Mouse (Mus musculus) midbrain, embryonic 15.5 days (tissue): ENCODE data around the gene Poc1b. TPM values are rescaled to one million over a fixed set of nuclear protein-coding genes. Genes with fewer than 3 reads are reported as not detected.

Source experiments
- ATAC-seq: fragments of 200-750 bp; cut with Nextera tagmentation; replicated peaks from 2 replicates; pipeline ENCODE4 v1.8.0; 2017; ENCODE audit warnings: moderate TSS enrichment
- H3K27ac ChIP-seq: fragments of 300-500 bp; sonication (generic); 2 replicates; pipeline ENCODE4 v1.5.1; 2015; ENCODE audit warnings: mild to moderate bottlenecking, inconsistent platforms
- H3K27me3 ChIP-seq: fragments of 300-500 bp; sonication (generic); replicated peaks from 2 replicates; pipeline ENCODE4 v1.6.1; 2015; ENCODE audit warnings: inconsistent platforms
- H3K36me3 ChIP-seq: fragments of 300-500 bp; sonication (generic); replicated peaks from 2 replicates; pipeline ENCODE4 v1.6.1; 2015; ENCODE audit warnings: inconsistent platforms
- H3K4me1 ChIP-seq: fragments of 300-500 bp; sonication (generic); 2 replicates; pipeline ENCODE4 v1.6.1; 2015; ENCODE audit warnings: inconsistent platforms
- H3K4me2 ChIP-seq: fragments of 300-500 bp; sonication (generic); 2 replicates; pipeline ENCODE4 v1.6.1; 2015; ENCODE audit warnings: inconsistent platforms, mild to moderate bottlenecking, moderate library complexity
- H3K4me3 ChIP-seq: fragments of 300-500 bp; sonication (generic); 2 replicates; pipeline ENCODE4 v1.5.1; 2015; ENCODE audit warnings: mild to moderate bottlenecking, inconsistent platforms
- H3K9ac ChIP-seq: fragments of 300-500 bp; sonication (generic); 2 replicates; pipeline ENCODE4 v1.6.1; 2015; ENCODE audit warnings: mild to moderate bottlenecking, inconsistent platforms
- H3K9me3 ChIP-seq: fragments of 300-500 bp; sonication (generic); 2 replicates; pipeline ENCODE4 v1.6.1; 2016; ENCODE audit warnings: inconsistent platforms
- WGBS: fragments of 180-500 bp; shearing (Covaris S2); methylation state at CpG from one replicate; pipeline ENCODE4 v1.1.7; 2015; ENCODE audit warnings: mixed read lengths; 5-methylcytosine and 5-hydroxymethylcytosine counted together
- polyA plus RNA-seq: library from polyadenylated mRNA; unstranded; fragments of >200 nt; fragmentation: Nextera tagmentation; extraction: Ambion mirVana; gene quantifications from 2 replicates; pipeline ENCODE4 v1.2.1, GENCODE M21; 2015

Gene Poc1b
- polyA plus RNA-seq, 1 experiment from 2014 or later, result 10.9 TPM

- Histone ChIP-seq H3K4me2 (no peak overlapping the region), H3K36me3 (no peaks in the 10 kb centered on the region), H3K9me3 (no peaks in the 10 kb centered on the region), H3K27ac (no peak overlapping the region), H3K27me3 (no peaks in the 10 kb centered on the region; the same call in 1 of the 2 replicates), H3K4me3 (no peak overlapping the region), H3K4me1 (no peaks in the 10 kb centered on the region), H3K9ac (no peak overlapping the region)
- WGBS, result 82% methylated on average over 6 of the region's 6 CpGs
- no peak for ATAC-seq
These were observed 16.9 kb upstream of the Poc1b start for GRCm38 (mm10) chr10:99089906-99090305.

DNA sequence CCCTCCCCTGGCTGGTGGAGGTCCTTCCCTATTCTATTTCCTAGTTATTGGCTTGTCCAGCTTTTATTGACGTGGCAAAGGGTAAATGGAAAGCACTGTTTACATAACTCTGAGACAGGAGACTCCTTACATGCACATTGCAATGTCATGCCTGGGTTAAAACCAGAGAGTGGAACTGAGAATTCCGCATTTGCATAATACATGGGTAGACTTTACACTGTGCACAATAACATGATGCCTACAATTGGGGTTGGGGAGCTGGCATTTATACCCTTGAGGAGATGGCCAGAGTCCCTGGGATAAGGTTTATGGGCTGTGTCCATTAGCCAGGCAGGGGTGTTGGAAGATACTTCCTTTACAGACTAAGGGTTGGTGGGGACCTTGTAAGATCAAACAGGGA, 13.5 kb upstream of the Poc1b start:
- Histone ChIP-seq H3K4me2 (no peak overlapping the region), H3K4me1 (no peaks in the 10 kb centered on the region), H3K27ac (no peak overlapping the region), H3K4me3 (no peak overlapping the region), H3K27me3 (no peaks in the 10 kb centered on the region), H3K36me3 (no peaks in the 10 kb centered on the region), H3K9me3 (no peaks in the 10 kb centered on the region), H3K9ac (no peak overlapping the region)
- ATAC-seq, result no peak
- 86% methylated on average over 2 of the region's 2 CpGs for WGBS

GRCm38 (mm10) chr10:99095114-99095513, 11.7 kb upstream of the Poc1b start:
- H3K9me3 ChIP-seq, result no peaks in the 10 kb centered on the region
- H3K27ac ChIP-seq, result no peak overlapping the region
- WGBS, result 81% methylated on average over 2 of the region's 2 CpGs
- H3K4me1 ChIP-seq, result no peaks in the 10 kb centered on the region
- no peak overlapping the region for H3K9ac ChIP-seq
- no peaks in the 10 kb centered on the region for H3K27me3 ChIP-seq
- no peak overlapping the region for H3K4me3 ChIP-seq
- no peak overlapping the region for H3K4me2 ChIP-seq
- H3K36me3 ChIP-seq, result no peaks in the 10 kb centered on the region
- no peak for ATAC-seq

GRCm38 (mm10) chr10:99097374-99097773, 9.5 kb upstream of the Poc1b start:
- no peaks in the 10 kb centered on the region for H3K4me1 ChIP-seq
- H3K9me3 ChIP-seq, result no peaks in the 10 kb centered on the region
- H3K9ac ChIP-seq, result no peak overlapping the region
- H3K4me2 ChIP-seq, result no peak overlapping the region
- no peak overlapping the region for H3K4me3 ChIP-seq
- no peaks in the 10 kb centered on the region for H3K27me3 ChIP-seq
- H3K27ac ChIP-seq, result no peak overlapping the region
- no peak for ATAC-seq
- 74% methylated on average over 10 of the region's 10 CpGs for WGBS
- H3K36me3 ChIP-seq, result no peaks in the 10 kb centered on the region

GRCm38 (mm10) chr10:99105522-99105921, 1.3 kb upstream of the Poc1b start:
- ATAC-seq, result no peak
- no peaks in the 10 kb centered on the region for H3K27me3 ChIP-seq
- H3K9ac ChIP-seq, result no peak overlapping the region
- no peak overlapping the region for H3K27ac ChIP-seq
- WGBS, result 87% methylated on average over 3 of the region's 3 CpGs
- no peaks in the 10 kb centered on the region for H3K9me3 ChIP-seq
- no peak overlapping the region for H3K4me3 ChIP-seq
- no peak overlapping the region for H3K4me2 ChIP-seq
- peaks cover 2% of the 10 kb centered on the region; the same call in 1 of the 2 replicates for H3K36me3 ChIP-seq
- peaks cover 20% of the 10 kb centered on the region for H3K4me1 ChIP-seq

GRCm38 (mm10) chr10:99106311-99106702, 529 bp upstream of the Poc1b start:
- peak; percentile 3 for ATAC-seq
- H3K27me3 ChIP-seq, result no peaks in the 10 kb centered on the region
- H3K4me1 ChIP-seq, result peaks cover 26% of the 10 kb centered on the region
- H3K4me2 ChIP-seq, result peak overlapping the region; percentile 89
- peaks cover 2% of the 10 kb centered on the region; the same call in 1 of the 2 replicates for H3K36me3 ChIP-seq
- H3K4me3 ChIP-seq, result peak overlapping the region; percentile 96
- no peaks in the 10 kb centered on the region for H3K9me3 ChIP-seq
- peak overlapping the region; percentile 94 for H3K27ac ChIP-seq
- WGBS, result 30% methylated on average over 8 of the region's 8 CpGs
- peak overlapping the region; percentile 91 for H3K9ac ChIP-seq

GRCm38 (mm10) chr10:99107964-99108363, 1.1 kb downstream of the Poc1b start, which contains the start of gene Galnt4:
TSS of gene Galnt4 (plus strand) at chr10:99108159.
- Histone ChIP-seq H3K9me3 (no peaks in the 10 kb centered on the region), H3K9ac (peak within 1 kb of the TSS; percentile 91), H3K27me3 (no peaks in the 10 kb centered on the region), H3K4me3 (peak within 1 kb of the TSS; percentile 96), H3K4me1 (peaks cover 35% of the 10 kb centered on the region), H3K36me3 (peaks cover 2% of the 10 kb centered on the region; the same call in 1 of the 2 replicates), H3K4me2 (peak within 1 kb of the TSS; percentile 89), H3K27ac (peak within 1 kb of the TSS; percentile 94)
- 0% methylated on average over 22 of the region's 22 CpGs for WGBS
- peak; percentile 70 for ATAC-seq

DNA sequence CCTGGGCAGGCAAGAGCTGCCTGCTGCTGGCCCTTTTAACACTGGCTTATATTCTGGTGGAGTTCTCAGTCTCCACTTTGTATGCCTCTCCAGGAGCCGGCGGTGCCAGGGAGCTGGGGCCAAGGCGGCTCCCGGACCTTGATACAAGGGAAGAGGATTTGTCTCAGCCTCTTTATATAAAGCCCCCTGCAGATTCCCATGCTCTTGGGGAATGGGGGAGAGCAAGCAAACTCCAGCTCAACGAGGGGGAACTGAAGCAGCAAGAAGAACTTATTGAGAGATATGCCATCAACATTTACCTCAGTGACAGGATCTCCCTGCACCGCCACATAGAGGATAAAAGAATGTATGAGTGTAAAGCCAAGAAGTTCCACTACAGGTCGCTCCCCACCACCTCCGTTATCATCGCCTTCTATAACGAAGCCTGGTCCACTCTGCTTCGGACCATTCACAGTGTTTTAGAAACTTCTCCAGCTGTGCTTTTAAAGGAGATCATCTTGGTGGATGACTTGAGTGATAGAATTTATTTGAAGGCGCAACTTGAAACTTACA, 1.7 kb downstream of the Poc1b start:
- Histone ChIP-seq H3K27me3 (no peaks in the 10 kb centered on the region), H3K4me3 (peak overlapping the region; percentile 96), H3K36me3 (peaks cover 2% of the 10 kb centered on the region; the same call in 1 of the 2 replicates), H3K4me1 (peaks cover 38% of the 10 kb centered on the region), H3K9ac (peak overlapping the region; percentile 91), H3K27ac (0 out of 2 replicates have a peak overlapping the region, but pooled peaks have one; percentile 50), H3K9me3 (no peaks in the 10 kb centered on the region), H3K4me2 (peak overlapping the region; percentile 89)
- 35% methylated on average over 12 of the region's 12 CpGs for WGBS
- 0 out of 2 replicates have a peak, but pooled peaks have one; percentile 6 for ATAC-seq

GRCm38 (mm10) chr10:99113533-99113932, 6.7 kb downstream of the Poc1b start:
- WGBS, result 57% methylated on average over 3 of the region's 3 CpGs
- no peak for ATAC-seq
- H3K4me1 ChIP-seq, result peaks cover 30% of the 10 kb centered on the region
- no peak overlapping the region for H3K9ac ChIP-seq
- no peaks in the 10 kb centered on the region for H3K27me3 ChIP-seq
- H3K4me3 ChIP-seq, result no peak overlapping the region
- no peak overlapping the region for H3K4me2 ChIP-seq
- no peaks in the 10 kb centered on the region for H3K9me3 ChIP-seq
- peaks cover 2% of the 10 kb centered on the region; the same call in 1 of the 2 replicates for H3K36me3 ChIP-seq
- H3K27ac ChIP-seq, result no peak overlapping the region

DNA sequence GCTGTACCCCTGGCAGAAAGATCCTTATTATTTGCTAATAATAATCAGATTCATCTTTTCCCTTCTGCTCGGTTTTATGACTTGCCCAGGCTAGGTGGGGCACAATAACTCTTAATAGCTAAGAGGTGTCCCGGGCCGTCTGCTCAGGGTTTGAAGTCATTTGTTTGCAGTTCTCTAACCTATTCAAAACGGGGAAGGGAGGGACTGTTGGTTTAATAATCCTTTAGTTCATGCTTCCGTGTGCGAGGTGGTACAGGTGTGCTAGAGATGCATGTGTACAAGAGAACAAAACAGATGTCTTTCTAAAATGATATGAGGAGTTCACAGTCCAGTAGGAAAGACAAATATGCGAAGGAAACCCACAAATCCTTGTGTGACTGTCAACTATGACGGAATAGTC, 7.5 kb downstream of the Poc1b start:
- H3K27ac ChIP-seq, result no peak overlapping the region
- peaks cover 25% of the 10 kb centered on the region; the same call in 1 of the 2 replicates for H3K4me1 ChIP-seq
- peaks cover 2% of the 10 kb centered on the region; the same call in 1 of the 2 replicates for H3K36me3 ChIP-seq
- no peak overlapping the region for H3K4me3 ChIP-seq
- WGBS, result 82% methylated on average over 8 of the region's 8 CpGs
- H3K9me3 ChIP-seq, result no peaks in the 10 kb centered on the region
- H3K9ac ChIP-seq, result no peak overlapping the region
- ATAC-seq, result no peak
- H3K27me3 ChIP-seq, result no peaks in the 10 kb centered on the region
- no peak overlapping the region for H3K4me2 ChIP-seq

DNA sequence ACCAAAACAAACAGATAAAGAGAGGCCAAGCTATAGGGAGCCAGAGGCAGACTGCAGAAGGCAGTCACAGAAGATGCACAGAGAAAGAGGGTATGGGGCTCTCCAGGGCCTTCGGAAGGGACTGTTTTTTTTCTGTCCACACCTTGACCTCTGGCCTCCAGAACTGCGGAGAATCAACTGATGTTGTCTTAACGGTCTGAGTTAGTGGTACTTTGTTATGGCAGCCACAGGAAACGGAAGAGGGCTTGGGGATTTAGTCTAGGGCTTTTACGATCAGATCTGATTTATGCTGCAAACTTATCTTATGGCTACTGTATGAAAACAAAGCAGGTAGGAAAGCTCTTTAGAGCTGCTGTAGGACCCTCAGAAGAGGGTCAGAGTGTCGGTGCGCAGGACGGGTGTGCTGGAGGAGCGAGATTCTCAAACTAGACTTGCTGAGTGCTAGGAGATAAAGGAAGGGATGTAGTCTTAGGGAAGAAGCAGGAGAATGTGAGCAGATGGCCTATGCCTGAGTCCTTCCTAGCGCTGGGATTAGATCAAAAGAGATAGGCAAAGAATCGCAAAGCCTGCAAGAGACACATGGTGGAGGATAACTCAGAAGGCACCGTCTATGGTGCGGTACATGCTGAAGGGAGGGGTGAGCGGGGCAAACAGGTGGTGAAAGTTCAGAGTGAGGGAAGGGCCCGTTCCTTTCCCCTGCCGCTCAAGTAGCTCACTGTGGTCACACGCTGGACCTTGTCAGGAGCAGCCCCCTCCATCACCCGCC, 8.8 kb downstream of the Poc1b start:
- H3K27ac ChIP-seq, result no peak overlapping the region
- no peaks in the 10 kb centered on the region for H3K9me3 ChIP-seq
- no peak overlapping the region for H3K4me2 ChIP-seq
- no peaks in the 10 kb centered on the region for H3K27me3 ChIP-seq
- 56% methylated on average over 18 of the region's 18 CpGs for WGBS
- no peak overlapping the region for H3K9ac ChIP-seq
- H3K4me3 ChIP-seq, result no peak overlapping the region
- H3K36me3 ChIP-seq, result no peaks in the 10 kb centered on the region
- peaks cover 25% of the 10 kb centered on the region; the same call in 1 of the 2 replicates for H3K4me1 ChIP-seq
- ATAC-seq, result no peak

GRCm38 (mm10) chr10:99116237-99116632, 9.4 kb downstream of the Poc1b start:
- Histone ChIP-seq H3K9ac (no peak overlapping the region), H3K4me2 (no peak overlapping the region), H3K27ac (no peak overlapping the region), H3K4me1 (peaks cover 19% of the 10 kb centered on the region; the same call in 1 of the 2 replicates), H3K9me3 (no peaks in the 10 kb centered on the region), H3K4me3 (no peak overlapping the region), H3K27me3 (no peaks in the 10 kb centered on the region), H3K36me3 (no peaks in the 10 kb centered on the region)
- 77% methylated on average over 8 of the region's 8 CpGs for WGBS
- ATAC-seq, result no peak
